Mouse (Mus musculus): ENCODE measurements around the gene Pkn1.

Gene Pkn1

DNA sequence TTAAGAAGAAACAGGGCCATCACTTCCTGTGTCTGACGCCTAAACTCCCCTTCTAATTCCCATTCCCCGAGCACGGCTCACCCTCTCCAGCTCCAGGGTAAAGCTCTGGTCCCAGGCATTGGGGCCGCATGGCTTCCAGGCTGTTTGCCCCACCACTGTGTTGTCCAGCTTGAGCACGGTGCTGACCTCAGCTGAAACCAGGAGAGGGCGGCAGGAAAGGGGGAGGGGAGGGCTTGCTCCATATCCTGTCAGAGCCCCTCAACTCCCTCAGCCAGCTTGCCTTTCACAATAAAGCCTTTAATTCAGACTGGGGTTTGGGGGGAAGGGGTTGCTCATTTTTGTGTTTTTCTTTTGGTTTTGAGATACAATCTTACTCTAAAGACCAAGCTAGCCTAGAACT lies 17.9 kb downstream of the Pkn1 start:
- no peak for DNase-seq

DNA sequence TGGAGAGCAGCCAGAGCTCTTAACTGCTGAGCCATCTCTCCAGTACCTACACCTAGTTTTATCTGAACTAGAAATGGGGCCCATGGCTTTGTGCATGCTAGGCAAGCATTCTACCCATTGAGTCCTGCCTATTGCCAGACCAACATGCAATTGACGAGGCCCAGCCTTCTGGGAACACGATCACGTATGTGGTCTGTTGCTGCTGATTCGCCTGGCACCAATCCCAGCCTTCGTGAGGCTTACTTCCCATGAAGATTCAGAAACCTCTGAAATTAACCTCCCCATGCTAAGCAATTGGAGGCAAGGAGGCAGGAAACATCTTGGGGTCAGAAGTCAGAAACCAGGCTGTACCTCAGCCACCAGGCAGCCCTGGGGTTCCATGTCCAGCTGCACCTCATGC lies 18.4 kb downstream of the Pkn1 start:
- DNase-seq = no peak

DNA sequence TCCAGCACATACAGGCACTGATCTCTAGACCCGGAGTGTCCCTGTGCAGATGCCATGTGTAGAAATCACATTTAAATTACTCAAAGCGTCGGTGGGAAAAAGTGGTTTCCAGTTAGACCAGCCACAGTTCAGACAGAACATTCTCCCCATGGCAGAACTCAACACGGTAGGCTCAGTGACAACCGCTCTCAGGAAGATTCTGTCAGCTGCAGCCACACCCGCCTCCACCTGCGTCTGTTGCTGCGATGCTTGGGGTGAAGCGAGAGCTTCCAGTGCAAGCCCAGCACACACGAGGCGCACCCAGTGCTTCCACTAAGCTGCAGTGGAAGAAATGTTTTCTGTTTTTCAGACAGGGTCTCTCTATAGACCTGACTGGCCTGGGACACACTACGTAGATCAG lies 19.1 kb downstream of the Pkn1 start:
- DNase-seq = no peak

DNA sequence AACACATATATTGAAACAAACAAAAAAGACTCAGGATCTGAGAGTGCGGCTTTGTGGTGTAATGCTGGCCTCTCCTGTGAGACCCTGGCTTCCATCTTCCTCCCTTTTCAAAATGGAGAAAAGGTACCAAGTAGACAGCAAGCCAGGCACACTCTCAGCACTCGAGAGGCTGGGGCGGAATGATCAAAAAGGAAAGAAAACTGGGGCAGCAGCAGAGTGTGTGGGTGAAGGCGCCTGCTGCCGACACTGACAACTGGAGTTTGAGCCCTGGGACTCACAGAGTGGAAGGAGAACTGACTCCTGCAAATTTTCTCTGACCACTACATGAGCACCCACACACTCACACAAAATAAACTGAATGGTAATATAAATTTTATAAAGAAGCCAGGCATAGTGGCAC lies 24.5 kb downstream of the Pkn1 start:
- no peak for DNase-seq

DNA sequence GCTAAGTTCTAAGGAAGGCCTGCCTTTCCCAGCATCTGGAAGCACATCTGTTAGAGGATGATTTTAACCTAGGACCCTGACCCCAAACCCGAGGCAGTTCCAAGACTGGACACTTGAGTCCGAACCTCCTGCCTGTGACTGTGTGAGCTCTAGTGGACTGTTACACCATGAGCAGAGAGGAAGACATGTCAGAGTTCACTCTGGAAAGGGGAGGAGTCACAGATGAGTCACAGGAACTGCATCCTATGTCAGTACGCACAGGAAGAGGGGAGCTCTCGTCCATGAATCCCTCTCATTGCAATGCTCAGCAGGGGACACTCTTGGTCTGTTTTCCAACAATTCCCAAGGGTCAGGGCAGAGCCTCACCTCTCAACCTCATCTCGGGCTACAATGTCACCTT lies 26.0 kb downstream of the Pkn1 start:
- no peak for DNase-seq

DNA sequence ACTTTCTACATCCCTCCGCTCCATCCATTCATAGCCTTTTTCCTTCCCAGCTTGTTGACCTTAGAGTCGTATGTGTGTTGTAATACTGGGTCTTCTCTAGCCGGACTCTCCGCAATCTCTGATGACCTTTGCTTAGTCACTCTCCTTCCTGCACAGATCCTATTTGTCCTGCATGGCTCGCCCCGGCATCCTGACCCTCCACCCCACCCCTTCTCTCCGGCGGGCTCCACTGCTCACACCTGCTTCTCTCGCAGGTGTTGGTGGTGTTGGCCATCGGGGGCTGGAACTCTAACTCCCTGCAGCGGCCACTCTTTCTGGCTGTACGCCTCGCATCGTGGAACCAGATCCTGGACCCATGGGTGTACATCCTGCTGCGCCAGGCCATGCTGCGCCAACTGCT lies 30.0 kb downstream of the Pkn1 start:
- DNase-seq = no peak

DNA sequence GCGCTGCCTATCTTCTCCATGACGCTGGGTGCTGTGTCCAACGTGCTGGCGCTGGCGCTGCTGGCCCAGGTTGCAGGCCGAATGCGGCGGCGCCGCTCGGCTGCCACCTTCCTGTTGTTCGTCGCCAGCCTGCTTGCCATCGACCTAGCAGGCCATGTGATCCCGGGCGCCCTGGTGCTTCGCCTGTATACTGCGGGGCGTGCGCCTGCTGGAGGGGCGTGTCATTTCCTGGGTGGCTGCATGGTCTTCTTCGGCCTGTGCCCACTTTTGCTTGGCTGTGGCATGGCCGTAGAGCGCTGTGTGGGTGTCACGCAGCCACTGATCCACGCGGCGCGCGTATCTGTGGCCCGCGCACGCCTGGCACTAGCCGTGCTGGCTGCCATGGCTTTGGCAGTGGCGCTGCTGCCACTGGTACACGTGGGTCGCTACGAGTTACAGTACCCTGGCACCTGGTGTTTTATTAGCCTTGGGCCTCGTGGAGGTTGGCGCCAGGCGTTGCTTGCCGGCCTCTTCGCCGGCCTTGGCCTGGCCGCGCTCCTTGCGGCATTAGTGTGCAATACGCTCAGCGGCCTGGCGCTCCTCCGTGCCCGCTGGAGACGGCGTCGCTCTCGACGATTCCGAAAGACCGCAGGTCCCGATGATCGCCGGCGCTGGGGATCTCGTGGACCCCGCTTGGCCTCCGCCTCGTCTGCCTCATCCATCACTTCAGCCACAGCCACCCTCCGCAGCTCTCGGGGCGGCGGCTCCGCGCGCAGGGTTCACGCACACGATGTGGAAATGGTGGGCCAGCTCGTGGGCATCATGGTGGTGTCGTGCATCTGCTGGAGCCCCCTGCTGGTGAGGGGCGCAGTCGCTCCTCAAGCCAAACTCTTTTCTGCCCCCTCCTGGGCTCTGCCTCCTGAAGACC lies 30.7 kb downstream of the Pkn1 start:
- peak; percentile 81 for DNase-seq

DNA sequence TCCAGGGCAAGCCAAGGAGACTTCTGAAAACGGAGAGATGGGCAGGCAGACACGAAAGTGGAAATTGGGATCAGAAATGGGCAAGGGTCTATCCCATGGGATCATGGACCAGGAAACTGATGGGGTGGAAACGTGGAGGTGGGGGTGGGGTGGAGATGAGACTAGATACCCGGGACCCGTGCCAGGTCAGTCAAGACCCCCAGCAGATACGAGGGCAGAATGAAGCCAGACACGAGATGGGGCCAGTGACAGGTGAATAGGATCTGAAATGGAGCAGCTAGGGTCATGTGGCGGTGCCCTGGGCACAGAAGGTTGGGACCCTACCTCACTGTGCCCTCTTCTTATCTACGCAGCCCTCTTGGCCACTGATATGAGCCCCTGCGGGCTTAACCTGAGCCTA lies 31.5 kb downstream of the Pkn1 start:
- DNase-seq = no peak

DNA sequence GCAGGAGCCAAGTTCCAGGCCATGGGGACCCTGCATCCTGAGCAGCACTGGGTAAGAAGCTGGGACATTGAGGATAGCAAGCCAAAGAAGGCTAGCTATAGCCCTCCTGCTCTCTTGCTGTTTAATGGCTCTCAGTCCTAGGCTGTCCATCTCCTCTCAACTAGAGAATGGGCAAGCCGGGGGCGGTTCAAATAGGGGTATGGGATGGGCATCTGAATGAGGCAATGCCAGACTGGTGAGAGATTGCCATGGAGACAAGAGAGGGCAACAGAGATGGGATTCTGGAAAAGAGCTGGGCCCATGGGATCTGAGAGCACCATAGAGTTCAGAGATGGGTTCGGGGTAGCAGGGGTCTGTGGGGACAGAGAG lies 32.1 kb downstream of the Pkn1 start:
- no peak for DNase-seq

DNA sequence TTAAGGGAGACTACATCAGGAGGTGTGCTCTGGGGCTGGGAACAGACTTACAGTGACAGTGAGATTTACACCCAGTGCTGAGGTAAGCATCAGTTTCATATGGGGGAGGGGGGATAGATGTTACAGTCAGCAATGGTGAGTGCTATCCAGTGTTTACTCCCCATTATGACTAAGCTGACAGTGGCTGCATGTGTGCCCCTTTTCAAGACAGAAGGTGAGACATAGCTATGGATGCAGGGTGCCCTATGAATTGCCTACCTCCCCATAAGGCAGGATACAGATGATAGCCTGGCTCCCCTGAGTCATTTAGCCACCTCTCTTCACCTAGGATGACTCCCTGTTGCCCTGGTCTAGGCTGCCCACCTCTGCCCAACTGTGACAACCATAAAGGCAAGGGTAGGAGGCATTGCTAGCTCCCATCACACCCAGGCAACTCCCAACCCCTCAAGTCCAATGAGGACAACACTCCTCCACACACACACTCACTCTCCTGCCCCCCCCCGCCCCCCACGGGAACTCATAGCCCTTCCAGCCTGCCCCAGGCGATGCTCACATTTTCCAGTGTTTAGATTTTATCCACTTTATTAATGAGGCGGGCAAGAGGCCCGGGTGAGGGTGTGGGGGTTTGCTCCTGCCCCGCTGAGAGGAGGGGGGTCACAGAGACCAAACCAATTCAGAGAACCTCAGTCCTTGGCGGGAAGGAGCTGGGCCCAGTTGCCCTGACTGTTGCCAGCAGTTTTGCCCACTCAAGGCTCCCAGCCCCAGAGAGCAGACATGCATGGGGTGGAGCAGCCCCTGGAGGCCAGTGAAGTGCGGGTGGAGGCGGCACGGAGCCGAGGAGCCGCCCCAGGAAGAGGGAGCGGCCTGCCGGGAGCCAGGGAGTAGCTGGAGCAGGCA lies 32.8 kb downstream of the Pkn1 start, which contains the start of gene Ptger1:
Gene Ptger1 (plus strand): TSS at position 710 of the 897 bp plus-strand sequence.
- DNase-seq = no peak

DNA sequence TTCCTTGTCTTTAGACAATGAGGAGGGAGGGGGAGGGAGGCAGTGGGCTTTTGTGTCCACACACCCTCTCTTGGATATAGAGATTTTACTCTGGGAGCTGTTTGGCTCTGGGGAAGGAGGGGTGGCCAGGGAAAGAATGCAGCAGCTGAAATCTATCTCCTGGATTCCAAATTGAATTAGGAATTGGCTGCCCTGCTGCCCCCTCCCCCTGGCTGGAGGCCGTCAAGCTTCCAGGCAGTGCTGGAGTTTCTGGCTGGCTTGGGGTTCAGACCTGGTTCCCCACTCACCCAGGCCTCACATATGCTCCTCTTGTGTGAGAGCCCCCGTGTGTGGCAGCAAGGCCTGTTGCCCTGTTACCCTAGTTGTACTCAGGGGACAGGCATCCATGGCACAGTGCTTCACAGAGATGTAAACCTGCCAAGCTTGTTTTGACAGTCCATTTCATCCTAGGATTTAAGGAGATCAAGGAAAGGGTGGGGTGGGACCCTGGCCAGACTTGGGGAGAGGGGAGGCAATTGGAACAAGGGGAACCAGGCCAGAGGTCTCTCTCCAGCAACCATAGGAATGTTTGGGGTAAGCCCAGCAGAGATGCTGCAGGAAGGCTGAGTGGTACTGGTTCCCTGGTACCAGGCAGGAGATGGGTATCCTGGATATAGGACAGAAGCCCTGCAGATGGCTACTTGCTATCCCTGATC lies 33.9 kb downstream of the Pkn1 start:
- DNase-seq = no peak

DNA sequence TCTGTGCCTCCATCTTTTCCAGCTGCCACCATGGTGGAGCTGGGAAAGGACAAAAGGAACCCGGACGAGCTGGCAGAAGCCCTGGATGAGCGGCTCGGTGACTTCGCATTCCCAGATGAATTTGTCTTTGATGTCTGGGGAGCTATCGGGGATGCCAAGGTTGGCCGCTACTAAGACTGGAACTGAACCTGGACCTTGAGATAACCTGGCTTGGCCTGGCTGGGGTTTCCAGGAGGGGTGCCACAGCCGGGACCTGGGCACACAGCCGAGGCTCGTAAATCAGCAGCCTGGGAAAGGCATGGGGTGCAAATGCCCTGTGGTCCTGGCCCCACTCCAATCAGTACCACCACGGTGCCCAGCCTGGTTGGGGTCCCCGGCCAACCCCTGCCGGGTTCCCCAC lies 34.9 kb downstream of the Pkn1 start:
- no peak for DNase-seq

DNA sequence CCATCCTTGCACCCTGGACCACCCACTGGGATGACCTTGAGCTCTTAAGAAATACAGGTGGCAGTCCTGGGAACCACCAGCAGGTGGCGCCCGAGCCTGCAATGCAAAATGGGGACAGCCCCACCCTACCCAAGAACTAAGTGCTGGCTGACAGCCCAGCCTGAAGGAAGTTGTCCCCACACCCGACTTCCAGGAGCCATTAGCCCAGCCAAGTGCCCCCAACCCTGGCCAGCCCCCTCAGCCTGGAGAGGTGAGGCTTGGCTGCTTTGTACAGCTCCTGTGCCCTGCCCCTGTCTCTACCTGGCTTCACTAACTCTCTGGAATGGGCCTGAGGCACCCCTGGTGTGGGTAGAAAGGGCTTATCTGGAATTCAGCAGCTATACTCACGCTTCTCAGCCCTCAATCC lies 36.6 kb downstream of the Pkn1 start:
- peak; percentile 95 for DNase-seq

DNA sequence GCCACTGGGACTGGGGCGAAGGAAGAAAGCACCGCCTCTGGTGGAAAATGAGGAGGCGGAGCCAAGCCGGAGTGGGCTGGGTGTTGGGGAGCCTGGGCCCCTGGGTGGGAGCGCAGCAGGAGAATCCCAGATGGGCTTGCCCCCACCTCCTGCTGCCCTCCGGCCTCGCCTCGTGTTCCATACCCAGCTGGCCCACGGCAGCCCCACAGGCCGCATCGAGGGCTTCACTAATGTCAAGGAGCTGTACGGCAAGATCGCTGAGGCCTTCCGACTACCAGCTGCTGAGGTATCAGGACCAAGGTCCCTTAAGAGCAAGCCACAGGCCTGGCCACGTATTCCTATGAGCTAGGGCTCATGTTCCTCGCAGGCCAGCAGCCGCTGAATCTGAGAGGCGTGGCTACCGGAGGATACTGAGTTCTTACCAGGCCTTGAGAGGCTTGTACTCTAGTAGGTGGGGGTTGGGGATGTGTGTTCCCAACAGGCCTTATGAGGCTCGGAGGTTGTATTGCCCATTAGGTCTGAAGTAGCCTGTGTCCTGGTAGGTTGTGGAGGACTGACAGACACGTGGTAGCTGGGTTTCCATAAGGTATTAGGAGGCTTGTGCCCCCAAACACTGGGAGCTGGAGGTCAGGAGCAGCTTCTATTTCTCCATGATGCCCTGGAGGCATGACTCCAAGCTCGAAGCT lies 37.8 kb downstream of the Pkn1 start:
- DNase-seq = no peak

DNA sequence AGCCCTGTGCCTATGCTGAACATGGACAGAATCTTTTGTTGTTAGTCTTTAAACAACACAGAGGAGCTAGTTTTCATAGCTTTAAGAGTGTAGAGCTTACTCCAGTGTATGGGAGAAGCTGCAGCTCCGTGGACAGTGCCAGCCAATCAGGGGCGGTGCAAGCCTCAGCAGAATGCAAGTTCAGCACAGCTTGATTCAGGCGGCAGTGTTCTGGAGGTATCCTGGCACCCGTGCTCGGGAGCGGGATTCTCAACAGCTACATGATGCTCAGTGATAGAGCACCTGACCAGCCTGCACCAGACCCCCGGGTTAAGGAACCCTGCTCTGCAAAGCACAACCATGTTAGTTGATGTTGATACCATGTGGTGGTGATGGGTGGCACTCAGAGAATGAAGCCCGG lies 38.4 kb downstream of the Pkn1 start:
- no peak for DNase-seq

DNA sequence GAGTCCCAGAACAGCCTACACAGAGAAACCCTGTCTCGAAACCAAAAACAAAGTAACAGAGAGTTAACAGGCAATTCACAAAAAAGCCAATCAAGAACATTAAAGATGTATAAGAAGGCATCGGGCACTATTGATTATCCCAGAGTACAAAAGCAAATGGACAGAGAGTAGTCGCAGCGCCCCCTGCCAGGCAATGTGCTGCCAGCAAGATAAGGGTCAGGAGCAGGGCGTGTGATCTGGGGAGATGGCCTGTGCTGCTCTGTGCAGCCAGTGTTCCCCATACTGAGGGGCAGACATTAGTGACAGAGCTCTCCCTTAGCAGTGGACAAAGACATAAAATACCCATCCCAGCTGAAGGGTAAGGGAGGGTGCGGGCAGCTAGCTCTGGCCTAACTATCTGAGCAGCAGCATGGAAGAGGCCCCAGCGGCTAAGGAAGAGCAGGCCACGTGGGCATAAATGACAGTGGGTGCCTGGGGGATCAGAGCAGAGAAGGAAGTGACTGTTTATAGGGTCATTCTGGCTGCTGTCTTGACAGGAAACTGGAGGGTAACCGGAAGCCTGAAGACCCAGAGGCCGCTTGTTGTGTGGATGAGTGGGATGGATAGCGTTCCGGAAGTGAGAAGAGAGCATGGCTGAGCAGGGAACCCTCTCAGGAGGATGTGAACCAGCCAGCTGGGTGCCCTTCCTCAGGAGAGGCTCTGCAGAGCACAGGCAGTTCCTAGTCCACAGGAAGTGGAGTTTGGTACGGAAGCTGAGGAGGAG lies 42.3 kb downstream of the Pkn1 start:
- DNase-seq = peak; percentile 52

DNA sequence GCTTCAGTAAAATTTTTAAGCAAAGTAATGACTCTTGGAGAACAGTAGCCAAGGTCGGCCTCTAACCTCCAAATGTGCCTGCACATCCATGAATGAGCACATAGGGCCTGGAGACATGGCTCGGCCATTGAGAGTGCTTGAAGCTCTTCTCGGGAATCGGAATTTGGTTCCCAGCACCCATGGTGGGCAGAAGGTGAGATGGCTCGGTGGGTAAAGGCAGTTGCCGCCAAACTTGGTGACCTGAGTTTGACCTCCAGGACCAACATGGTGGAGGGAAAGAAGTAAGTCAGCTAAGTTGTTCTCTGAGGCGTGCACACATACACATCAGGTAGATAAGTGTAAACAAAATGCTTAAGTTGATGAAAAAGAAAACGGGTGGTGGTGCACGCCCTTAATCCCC lies 42.9 kb downstream of the Pkn1 start:
- no peak for DNase-seq

DNA sequence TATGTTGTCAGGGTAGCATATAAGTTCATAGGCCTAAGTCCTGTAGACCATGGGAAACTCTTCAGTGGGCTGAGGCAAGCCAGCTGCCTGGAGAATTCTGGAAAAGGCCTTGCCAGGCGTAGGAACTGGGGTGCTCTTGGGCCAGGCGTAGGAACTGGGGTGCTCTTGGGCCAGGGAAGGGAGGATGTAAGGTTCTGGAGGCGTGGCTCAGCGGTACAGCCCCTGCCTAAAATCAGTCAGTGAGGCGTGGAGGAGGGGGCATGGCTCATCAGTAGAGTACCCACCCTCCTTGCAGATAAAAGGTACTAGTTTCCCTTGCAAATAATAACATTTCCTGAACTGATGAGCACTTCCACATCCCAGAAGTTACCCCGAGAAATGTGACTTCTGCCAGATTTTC lies 44.3 kb downstream of the Pkn1 start:
- no peak for DNase-seq

DNA sequence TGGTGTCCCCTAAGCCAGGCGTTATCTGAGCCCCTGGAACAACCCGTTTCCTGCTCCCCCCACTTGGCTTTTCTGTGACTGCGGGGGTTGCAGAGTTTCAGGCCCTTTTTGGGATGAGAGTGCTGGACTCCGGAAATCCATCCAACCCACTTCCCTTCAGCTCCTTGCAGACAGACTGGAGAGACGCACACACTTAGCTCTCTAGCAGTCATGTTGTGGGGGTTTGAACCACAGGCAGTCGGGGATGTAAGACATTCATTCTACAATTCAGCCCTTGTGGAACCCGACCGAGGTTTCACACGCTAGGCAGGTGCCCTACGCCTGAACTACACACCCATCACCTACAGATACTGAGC lies 45.3 kb downstream of the Pkn1 start:
- no peak for DNase-seq

DNA sequence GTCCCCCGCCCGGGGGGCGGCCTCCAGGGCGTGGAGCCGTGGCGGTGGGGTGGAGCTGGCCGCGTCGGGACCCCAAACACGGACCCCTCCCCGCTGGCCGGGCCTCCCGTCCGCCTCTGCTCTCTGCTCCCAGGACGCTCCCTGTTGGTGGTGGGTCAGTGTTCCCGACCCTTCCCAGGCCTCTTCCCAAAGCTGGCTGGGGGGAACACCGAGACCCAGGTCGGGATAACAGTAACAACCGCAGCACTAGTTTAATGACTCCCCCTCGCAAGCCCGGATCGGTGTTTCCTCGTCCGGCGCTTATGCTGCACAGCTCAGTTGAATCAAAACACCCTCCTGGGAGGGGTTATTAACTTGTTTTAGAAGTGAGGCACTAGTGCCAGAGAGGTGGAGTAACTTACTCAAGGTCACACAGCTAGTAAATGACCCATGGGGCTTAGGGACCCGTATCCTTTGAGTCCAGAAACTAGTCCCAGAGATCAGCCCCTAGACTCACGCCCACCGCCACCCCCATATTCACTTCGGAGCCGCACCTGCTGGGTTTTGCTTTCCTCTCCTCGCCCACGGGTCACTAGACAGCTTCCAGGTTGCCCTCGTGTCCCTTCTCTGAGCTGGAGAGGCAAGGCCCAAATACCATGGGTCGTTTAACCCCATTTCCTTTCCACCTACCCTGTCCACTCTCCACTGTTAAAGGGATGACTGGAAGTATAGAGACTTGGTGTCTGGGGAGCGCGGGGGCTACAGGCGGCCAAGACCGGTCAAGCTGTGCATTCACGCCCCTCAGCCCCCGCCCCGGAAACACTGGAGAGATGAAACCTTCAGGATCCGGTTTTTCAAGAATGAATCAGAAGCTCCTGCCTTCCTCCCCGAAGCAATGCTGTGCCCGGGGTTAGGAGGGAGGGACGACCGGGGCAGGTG lies 46.0 kb downstream of the Pkn1 start:
- DNase-seq = peak; percentile 55

All from thymus, postnatal 4 days (tissue).